Mouse (Mus musculus) monocyte, adult 59 days (primary cell): ENCODE results near the gene Tmub2. TPM values are rescaled to one million over a fixed set of nuclear protein-coding genes. Genes with fewer than 3 reads are reported as not detected.

Source experiments
- total RNA-seq, 2 experiments: library from RNA; stranded (reverse); gene quantifications; one replicate each; pipeline ENCODE4 v1.2.4; 2023

The Tmub2 gene
- total RNA-seq = 10 to 100 TPM; 41.5 to 47.0 TPM

GRCm38 (mm10) chr11:102284501-102285094, at the start of gene Tmub2:
TSS of gene Tmub2 (plus strand) at chr11:102284931.

DNA sequence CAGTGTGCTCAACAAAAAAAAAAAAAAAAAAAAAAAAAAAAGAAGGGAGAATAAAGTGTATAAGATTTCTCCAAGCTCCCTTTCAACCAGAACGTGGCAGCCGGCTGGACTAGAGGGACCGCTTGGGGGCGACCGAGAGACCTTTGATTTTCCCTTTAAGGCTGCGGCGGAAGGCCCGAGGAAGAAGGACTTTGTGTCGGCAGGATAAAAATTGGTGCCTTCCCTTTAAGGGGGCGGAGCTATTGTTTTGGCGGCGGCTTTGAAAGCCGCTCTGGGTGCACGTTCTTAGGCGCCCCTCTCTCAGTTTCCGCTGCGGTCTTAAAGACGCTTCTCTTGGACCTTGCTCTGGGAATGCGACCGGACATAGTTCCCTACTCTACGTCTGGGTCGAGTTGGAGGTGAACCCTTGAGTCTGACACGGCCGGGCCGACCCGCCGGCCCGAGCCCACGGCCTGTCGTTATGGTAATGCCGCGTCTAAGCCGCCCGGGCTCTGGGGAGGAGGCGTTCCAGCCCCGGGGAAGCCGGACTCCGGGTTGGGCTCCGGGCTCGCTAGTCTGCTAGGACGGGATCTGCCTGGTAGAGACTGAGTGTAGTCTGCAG, 36.0 kb upstream of the Tmub2 start, which contains the start of gene BC030867:
Gene BC030867, plus strand, starts transcription at position 253 of the 601 bp plus-strand sequence.

GRCm38 (mm10) chr11:102268520-102269244, 16.0 kb upstream of the Tmub2 start, which contains the start of gene Asb16:
TSS of gene Asb16 (plus strand) at chr11:102268743.

GRCm38 (mm10) chr11:102296491-102297472, 12.1 kb downstream of the Tmub2 start, which contains the start of gene Atxn7l3:
TSS of gene Atxn7l3 (minus strand) at chr11:102296631.

DNA sequence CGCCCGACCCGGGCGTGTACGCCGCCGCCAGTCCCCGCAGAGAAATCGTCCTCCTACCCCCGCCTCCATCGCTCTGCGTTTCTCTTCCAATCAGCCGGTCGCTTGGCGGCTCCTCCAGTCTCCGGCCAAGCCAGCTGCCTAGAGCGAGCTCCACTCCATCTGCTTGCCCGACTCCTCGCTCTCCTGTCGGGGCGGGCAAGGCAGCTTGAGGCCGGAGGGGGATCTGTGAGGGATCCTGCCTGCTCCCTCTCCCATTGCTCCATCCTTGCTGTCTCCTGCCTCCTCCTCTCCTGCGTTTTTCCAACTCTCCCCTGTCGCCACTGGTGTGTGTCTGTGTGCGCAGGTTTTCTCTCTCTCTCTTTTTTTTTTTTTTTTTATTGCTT, 34.7 kb downstream of the Tmub2 start, which contains the start of gene Ubtf:
Gene Ubtf, minus strand, starts transcription at position 333 of the 383 bp plus-strand sequence.

Other genes with a start within 250 kb of the Tmub2 start
- gene Cd300lg, start 243.4 kb upstream of the Tmub2 start, total RNA-seq = 10 to 100 TPM; 32.8 to 33.4 TPM
- gene Mpp2, start 196.4 kb upstream of the Tmub2 start, total RNA-seq = not detected
- not detected for gene Ppy, start 183.6 kb upstream of the Tmub2 start, total RNA-seq
- not detected for gene Pyy, start 177.1 kb upstream of the Tmub2 start, total RNA-seq
- gene Nags, start 139.4 kb upstream of the Tmub2 start, total RNA-seq = not detected
- 10 to 100 TPM in 1 of 2 experiments, 1 to 10 TPM in 1; 8.6 to 11.6 TPM for gene Tmem101, start 128.5 kb upstream of the Tmub2 start, total RNA-seq
- 10 to 100 TPM; 46.7 to 51.0 TPM for gene Lsm12, start 99.6 kb upstream of the Tmub2 start, total RNA-seq
- gene G6pc3, start 95.3 kb upstream of the Tmub2 start, total RNA-seq = 10 to 100 TPM; 29.8 to 33.5 TPM
- 100 to 1,000 TPM; 181 to 190 TPM for gene Hdac5, start 54.8 kb upstream of the Tmub2 start, total RNA-seq
- under 1 TPM; 0.21 to 0.47 TPM for gene BC030867, start 36.0 kb upstream of the Tmub2 start, total RNA-seq
- not detected for gene Asb16, start 16.2 kb upstream of the Tmub2 start, total RNA-seq
- 10 to 100 TPM; 56.3 to 57.2 TPM for gene Atxn7l3, start 11.7 kb downstream of the Tmub2 start, total RNA-seq
- 100 to 1,000 TPM in 1 of 2 experiments, 10 to 100 TPM in 1; 91.7 to 103 TPM for gene Ubtf, start 34.8 kb downstream of the Tmub2 start, total RNA-seq
- gene Slc4a1, start 81.3 kb downstream of the Tmub2 start, total RNA-seq = under 1 TPM in 1 of 2 experiments, not detected in 1; 0.24 TPM
- not detected for gene Rundc3a, start 108.5 kb downstream of the Tmub2 start, total RNA-seq
- gene Slc25a39, start 123.0 kb downstream of the Tmub2 start, total RNA-seq = 10 to 100 TPM; 59.1 to 75.0 TPM
- 100 to 1,000 TPM; 535 to 541 TPM for gene Grn, start 145.4 kb downstream of the Tmub2 start, total RNA-seq
- gene Fam171a2, start 162.8 kb downstream of the Tmub2 start, total RNA-seq = under 1 TPM in 1 of 2 experiments, not detected in 1; 0.52 TPM
- gene Itga2b, start 185.2 kb downstream of the Tmub2 start, total RNA-seq = 1 to 10 TPM; 3.6 to 5.5 TPM